In genomic region chr5:46361637-46362036, GRCm38 (mm10) we compare ENCODE assay signal across 20 mouse cellular contexts.
DNase-seq lines count a peak whose midpoint lies in the region; ATAC-seq and TF ChIP-seq lines count a peak whose summit lies in the region.
"Had no signal": no experiment of that assay in that cellular context is flagged by ENCODE, and none has a peak within 500 bp of the region (broad histone marks: within the 10 kb centered on the region; RNA-seq: fewer than 3 reads in every experiment).

No protein-coding gene starts in this region.

- no peak overlapping the region for H3K4me2 ChIP-seq in stomach, embryonic 14.5 days (replicated peaks; ENCODE audit: low read depth, low read length)
- no peak overlapping the region for H3K4me2 ChIP-seq in stomach, postnatal 0 days (replicated peaks; ENCODE audit: low read depth)
- no peak overlapping the region for H3K4me2 ChIP-seq in hindbrain, embryonic 12.5 days (replicated peaks)
- H3K4me2 ChIP-seq: embryonic facial prominence, embryonic 12.5 days; forebrain, embryonic 13.5 days; forebrain, embryonic 15.5 days had no signal

- H3K9me3 ChIP-seq in stomach, embryonic 14.5 days (ENCODE audit: control insufficient read depth, low read depth, low read length), result no peaks in the 10 kb centered on the region
- no peaks in the 10 kb centered on the region for H3K9me3 ChIP-seq in stomach, postnatal 0 days (ENCODE audit: control insufficient read depth, low read length)
- no peaks in the 10 kb centered on the region for H3K9me3 ChIP-seq in hindbrain, embryonic 12.5 days (replicated peaks)
- H3K9me3 ChIP-seq: embryonic facial prominence, embryonic 10.5 days; embryonic facial prominence, embryonic 12.5 days; forebrain, embryonic 13.5 days; forebrain, embryonic 15.5 days had no signal

- TF ChIP-seq EP300 in stomach, postnatal 0 days (optimal IDR thresholded peaks at IDR 0.05), result no peak

- H3K27me3 ChIP-seq in stomach, embryonic 14.5 days (ENCODE audit: control insufficient read depth, insufficient read depth, low read length), result no peaks in the 10 kb centered on the region
- no peaks in the 10 kb centered on the region for H3K27me3 ChIP-seq in stomach, postnatal 0 days (ENCODE audit: control insufficient read depth, insufficient read depth, low read length)
- H3K27me3 ChIP-seq in hindbrain, embryonic 12.5 days, result no peaks in the 10 kb centered on the region
- H3K27me3 ChIP-seq: embryonic facial prominence, embryonic 12.5 days; forebrain, embryonic 13.5 days; forebrain, embryonic 15.5 days had no signal

- no peak overlapping the region for H3K9ac ChIP-seq in stomach, embryonic 14.5 days (replicated peaks; ENCODE audit: low read depth, low read length)
- H3K9ac ChIP-seq in stomach, postnatal 0 days (ENCODE audit: low read length), result no peak overlapping the region
- H3K9ac ChIP-seq in hindbrain, embryonic 12.5 days, result no peak overlapping the region
- H3K9ac ChIP-seq: embryonic facial prominence, embryonic 12.5 days; forebrain, embryonic 13.5 days; forebrain, embryonic 15.5 days; forebrain, postnatal 0 days had no signal

- no peak overlapping the region for H3K4me3 ChIP-seq in stomach, embryonic 14.5 days (ENCODE audit: low read depth, low read length)
- H3K4me3 ChIP-seq in stomach, postnatal 0 days (ENCODE audit: low read depth, low read length), result no peak overlapping the region
- H3K4me3 ChIP-seq in hindbrain, embryonic 12.5 days, result no peak overlapping the region
- H3K4me3 ChIP-seq: embryonic facial prominence, embryonic 10.5 days; embryonic facial prominence, embryonic 12.5 days; forebrain, embryonic 13.5 days; forebrain, embryonic 15.5 days had no signal

- H3K4me1 ChIP-seq in stomach, embryonic 14.5 days (ENCODE audit: control insufficient read depth, insufficient read depth, low read length), result no peaks in the 10 kb centered on the region
- no peaks in the 10 kb centered on the region for H3K4me1 ChIP-seq in stomach, postnatal 0 days (replicated peaks; ENCODE audit: control insufficient read depth, insufficient read depth)
- no peaks in the 10 kb centered on the region for H3K4me1 ChIP-seq in hindbrain, embryonic 12.5 days
- H3K4me1 ChIP-seq: embryonic facial prominence, embryonic 10.5 days; embryonic facial prominence, embryonic 12.5 days; forebrain, embryonic 13.5 days; forebrain, embryonic 15.5 days had no signal

- WGBS in stomach, embryonic 14.5 days, result 13% methylated on average over 1 of the region's 1 CpGs
- WGBS in stomach, postnatal 0 days, result 11% methylated on average over 1 of the region's 1 CpGs
- WGBS in hindbrain, embryonic 12.5 days, result 72% methylated on average over 1 of the region's 1 CpGs

- DNase-seq in 416B (ENCODE audit: low read depth) (peak; percentile 52), adipocyte (ENCODE audit: low spot score) (no peak)
- DNase-seq in stomach, postnatal 0 days (ENCODE audit: low spot score), result no peak
- DNase-seq in spleen, adult 12 weeks (ENCODE audit: low spot score), result no peak
- DNase-seq: adrenal gland, adult 8-10 months; adrenal gland, postnatal 14 days; adrenal gland, postnatal 36 days; cerebellum, adult 11-12 months; cerebellum, adult 2 months; cerebellum, adult 9-10 months; cerebellum, postnatal 10 days; cerebellum, postnatal 25 days; forebrain, postnatal 0 days had no signal

- no peaks in the 10 kb centered on the region for H3K36me3 ChIP-seq in stomach, embryonic 14.5 days (ENCODE audit: control insufficient read depth, insufficient read depth, low read length)
- no peaks in the 10 kb centered on the region for H3K36me3 ChIP-seq in stomach, postnatal 0 days (ENCODE audit: control insufficient read depth, insufficient read depth, low read length)
- no peaks in the 10 kb centered on the region for H3K36me3 ChIP-seq in hindbrain, embryonic 12.5 days
- H3K36me3 ChIP-seq: embryonic facial prominence, embryonic 10.5 days; embryonic facial prominence, embryonic 12.5 days; forebrain, embryonic 15.5 days had no signal

- TF ChIP-seq CTCF in stomach, postnatal 0 days (IDR thresholded peaks at IDR 0.05; ENCODE audit: low read depth), result no peak

- peak; percentile 63; the same call in 1 of the 2 replicates for ATAC-seq in stomach, embryonic 14.5 days (ENCODE audit: insufficient number of reproducible peaks, insufficient read depth, low FRiP score, low read depth)
- ATAC-seq in stomach, postnatal 0 days (ENCODE audit: low FRiP score, low TSS enrichment), result peak; percentile 84
- ATAC-seq in hindbrain, embryonic 12.5 days (ENCODE audit: low FRiP score), result no peak
- ATAC-seq: forebrain, embryonic 13.5 days; forebrain, embryonic 15.5 days; forebrain, postnatal 0 days; Patski had no signal

- no peak overlapping the region for H3K27ac ChIP-seq in stomach, embryonic 14.5 days (ENCODE audit: low read length)
- H3K27ac ChIP-seq in stomach, postnatal 0 days (replicated peaks), result no peak overlapping the region
- H3K27ac ChIP-seq in hindbrain, embryonic 12.5 days, result no peak overlapping the region
- H3K27ac ChIP-seq: embryonic facial prominence, embryonic 10.5 days; embryonic facial prominence, embryonic 12.5 days; forebrain, embryonic 13.5 days; forebrain, embryonic 15.5 days had no signal
